Comparison of ENCODE assay signal across 9 mouse cellular contexts in the genomic region with DNA sequence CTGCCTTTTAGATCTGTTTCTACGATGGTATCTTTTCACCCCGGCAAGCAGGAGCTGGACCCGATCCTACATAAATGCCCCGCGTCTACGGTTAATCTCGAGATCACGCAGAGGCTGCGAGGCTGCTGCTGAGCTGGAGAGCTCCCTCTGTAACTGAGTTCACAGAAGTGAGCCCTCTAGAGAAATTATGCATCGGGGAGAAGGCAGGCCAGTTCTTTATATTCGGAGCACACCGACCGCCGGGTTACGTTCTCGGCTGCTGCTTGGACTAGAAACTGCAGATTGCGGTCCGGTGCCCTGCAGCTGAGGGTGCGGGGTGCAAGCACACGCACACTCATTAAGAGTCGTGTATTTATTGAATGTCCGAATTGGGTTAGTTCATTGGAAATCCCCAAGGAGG. TPM values are rescaled to one million over a fixed set of nuclear protein-coding genes. Genes with fewer than 3 reads are reported as not detected.
DNase-seq lines count a peak whose midpoint lies in the region; ATAC-seq lines count a peak whose summit lies in the region.
"Had no signal": no experiment of that assay in that cellular context is flagged by ENCODE, and none has a peak within 500 bp of the region (broad histone marks: within the 10 kb centered on the region; RNA-seq: fewer than 3 reads in every experiment).

No protein-coding gene starts in this region.

- H3K9ac ChIP-seq in liver, embryonic 13.5 days: no peak overlapping the region
- H3K9ac ChIP-seq in stomach, embryonic 15.5 days: no peak overlapping the region

- no peaks in the 10 kb centered on the region for H3K9me3 ChIP-seq in liver, embryonic 13.5 days (replicated peaks)
- H3K9me3 ChIP-seq in stomach, embryonic 15.5 days: no peaks in the 10 kb centered on the region

- H3K36me3 ChIP-seq in liver, embryonic 13.5 days: no peaks in the 10 kb centered on the region
- H3K36me3 ChIP-seq in stomach, embryonic 15.5 days: no peaks in the 10 kb centered on the region

- H3K27ac ChIP-seq in liver, embryonic 13.5 days: no peak overlapping the region
- no peak overlapping the region for H3K27ac ChIP-seq in stomach, embryonic 15.5 days

- under 1% methylated on average over 22 of the region's 22 CpGs for WGBS in liver, embryonic 13.5 days (ENCODE audit: insufficient replicate concordance)
- WGBS in stomach, embryonic 15.5 days: under 1% methylated on average over 22 of the region's 22 CpGs

- peak overlapping the region; percentile 40 for H3K4me3 ChIP-seq in liver, embryonic 13.5 days (replicated peaks)
- H3K4me3 ChIP-seq in stomach, embryonic 15.5 days (replicated peaks): peak overlapping the region; percentile 32
- H3K4me3 ChIP-seq: myocyte had no signal

- peaks cover 100% of the 10 kb centered on the region for H3K27me3 ChIP-seq in liver, embryonic 13.5 days
- H3K27me3 ChIP-seq in stomach, embryonic 15.5 days (replicated peaks): peaks cover 93% of the 10 kb centered on the region

- H3K4me2 ChIP-seq in liver, embryonic 13.5 days: peak overlapping the region; percentile 57
- H3K4me2 ChIP-seq in stomach, embryonic 15.5 days: peak overlapping the region; percentile 51

- peaks cover 5% of the 10 kb centered on the region; the same call in 1 of the 2 replicates for H3K4me1 ChIP-seq in liver, embryonic 13.5 days (replicated peaks)
- peaks cover 42% of the 10 kb centered on the region for H3K4me1 ChIP-seq in stomach, embryonic 15.5 days

- DNase-seq in adrenal gland, adult (ENCODE audit: inconsistent age in 2 of 2, low spot score in 1 of 2): peak; percentile 17 to 62
- DNase-seq in adrenal gland, adult 8-10 months: no peak
- peak; percentile 17 for DNase-seq in ovary, postnatal 36 days (ENCODE audit: low spot score)
- DNase-seq in ovary, postnatal 14 days (ENCODE audit: low spot score): no peak
- DNase-seq in kidney, adult 11 months: peak; percentile 59
- no peak for DNase-seq in liver, embryonic 13.5 days
- no peak for DNase-seq in urinary bladder, postnatal 36 days (ENCODE audit: low spot score in 2 of 2)

- ATAC-seq in liver, embryonic 13.5 days (ENCODE audit: low read depth): no peak
- ATAC-seq in stomach, embryonic 15.5 days (ENCODE audit: insufficient read depth, low FRiP score, low read depth): no peak

RNA-seq across cellular contexts. Expression of gene Pou3f3, which starts 1.7 kb away (rescaled TPM):
- under 1 TPM; 0.03 to 0.11 (median 0.08) TPM for total RNA-seq in adrenal gland, adult 8-10 months (2022)
- polyA plus RNA-seq in liver, embryonic 13.5 days (2015; fragmentation: Nextera tagmentation; extraction: Ambion mirVana): 0.01 TPM in 1 of 2 replicates, not detected in the other
- polyA plus RNA-seq in stomach, embryonic 15.5 days (2015; fragmentation: Nextera tagmentation; extraction: Ambion mirVana): 0.04 and 0.10 TPM in 2 replicates
- polyA plus RNA-seq: myocyte had no signal

Comparison
In these comparisons a context has a peak if more than half of its experiments do, and no peak if none do; other contexts are left out.
1. DNase-seq: peak in adrenal gland, adult (2 of 2), ovary, postnatal 36 days (single experiment) and kidney, adult 11 months (single experiment); none in adrenal gland, adult 8-10 months (single experiment), ovary, postnatal 14 days (single experiment), liver, embryonic 13.5 days (single experiment) and urinary bladder, postnatal 36 days (0 of 2).